Mouse (Mus musculus) erythroblast, embryonic 14.5 days (primary cell): ENCODE measurements around the gene Tlr4. TPM values are rescaled to one million over a fixed set of nuclear protein-coding genes. Genes with fewer than 3 reads are reported as not detected.

ENCODE experiments used
- H3K27me3 ChIP-seq: 2 replicates; pipeline ENCODE4 v1.6.1; 2012; ENCODE audit warnings: inconsistent platforms; ENCODE audit not compliant: control insufficient read depth
- H3K36me3 ChIP-seq: 2 replicates; pipeline ENCODE4 v1.6.1; 2012; ENCODE audit warnings: mild to moderate bottlenecking, inconsistent platforms; ENCODE audit not compliant: control insufficient read depth
- H3K4me1 ChIP-seq: 2 replicates; pipeline ENCODE4 v1.6.1; 2012; ENCODE audit warnings: inconsistent platforms; ENCODE audit not compliant: control insufficient read depth
- H3K4me3 ChIP-seq: replicated peaks from 2 replicates; pipeline ENCODE3; 2012; ENCODE audit warnings: moderate library complexity, mild to moderate bottlenecking, inconsistent platforms
- H3K9me3 ChIP-seq: 2 replicates; pipeline ENCODE4 v1.6.1; 2012; ENCODE audit warnings: low read length, inconsistent platforms, mixed read lengths; ENCODE audit not compliant: control insufficient read depth
- GATA1 ChIP-seq: IDR thresholded peaks from 2 replicates; pipeline ENCODE4 v1.6.1; 2012; ENCODE audit warnings: low read length, inconsistent platforms, mixed read lengths
- TAL1 ChIP-seq: IDR thresholded peaks from 3 replicates; pipeline ENCODE4 v1.6.1; 2012; ENCODE audit warnings: low read length, inconsistent platforms, mixed read lengths
- polyA plus RNA-seq: library from polyadenylated mRNA; stranded (reverse); fragments of >175 nt; gene quantifications from 2 replicates; pipeline ENCODE4 v1.2.3, GENCODE M21; 2012

Tlr4 gene
- polyA plus RNA-seq = 0.02 TPM in 1 of 2 replicates, not detected in the other

- no peaks in the 10 kb centered on the region for H3K27me3 ChIP-seq
- no peaks in the 10 kb centered on the region for H3K4me1 ChIP-seq
- TF ChIP-seq TAL1 (no peak), GATA1 (no peak)
- no peaks in the 10 kb centered on the region for H3K36me3 ChIP-seq
- peak within 1 kb of the TSS; percentile 23 for H3K4me3 ChIP-seq
- no peaks in the 10 kb centered on the region for H3K9me3 ChIP-seq
Measured at GRCm38 (mm10) chr4:66827463-66828162, at the start of gene Tlr4. TSS of gene Tlr4 (plus strand) at chr4:66827584.

GRCm38 (mm10) chr4:66794283-66794682, 33.1 kb upstream of the Tlr4 start:
- Histone ChIP-seq H3K4me1 (no peaks in the 10 kb centered on the region), H3K36me3 (no peaks in the 10 kb centered on the region), H3K9me3 (no peaks in the 10 kb centered on the region), H3K4me3 (no peak overlapping the region), H3K27me3 (no peaks in the 10 kb centered on the region)
- TF ChIP-seq GATA1 (no peak), TAL1 (no peak)

- Histone ChIP-seq H3K36me3 (no peaks in the 10 kb centered on the region), H3K4me3 (no peak overlapping the region), H3K27me3 (no peaks in the 10 kb centered on the region), H3K9me3 (no peaks in the 10 kb centered on the region), H3K4me1 (no peaks in the 10 kb centered on the region)
- no peak for TF ChIP-seq GATA1
- no peak for TF ChIP-seq TAL1
Measured at GRCm38 (mm10) chr4:66796683-66797082, 30.7 kb upstream of the Tlr4 start.

DNA sequence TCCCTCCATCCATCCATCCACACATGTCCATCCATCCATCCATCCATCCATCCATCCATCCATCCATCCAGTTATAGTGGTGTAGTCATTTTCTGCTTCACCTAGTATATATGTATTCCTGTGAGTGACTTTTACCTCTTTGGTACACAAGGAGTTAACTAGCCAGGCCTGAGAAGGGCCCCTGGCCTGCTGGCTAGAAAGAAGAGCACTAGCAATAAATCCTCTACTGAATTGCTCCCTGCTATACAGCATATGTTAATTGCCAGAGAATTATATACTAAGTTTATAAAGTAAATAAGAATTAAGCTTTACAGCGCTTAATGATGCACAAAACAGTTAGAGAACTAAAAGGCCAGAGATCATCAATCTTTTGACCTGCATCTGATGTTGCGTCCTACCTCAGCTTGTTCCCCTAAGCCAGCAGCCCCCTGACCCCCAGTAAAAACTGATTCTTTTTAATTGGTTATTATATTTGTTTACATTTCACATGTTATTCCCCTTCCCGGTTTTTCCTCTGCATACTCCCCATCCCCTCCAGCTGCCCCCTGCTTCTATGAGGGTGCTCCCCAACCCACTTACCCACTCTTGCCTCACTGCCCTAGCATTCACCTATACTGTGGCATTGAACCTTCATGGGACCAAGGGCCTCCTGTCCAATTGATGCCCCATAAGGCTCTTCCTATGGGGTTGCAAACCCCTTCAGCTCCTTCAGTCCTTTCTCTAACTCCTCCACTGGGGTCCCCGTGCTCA, 22.7 kb upstream of the Tlr4 start:
- no peak overlapping the region for H3K4me3 ChIP-seq
- no peak for TF ChIP-seq TAL1
- no peak for TF ChIP-seq GATA1
- H3K27me3 ChIP-seq = no peaks in the 10 kb centered on the region
- no peaks in the 10 kb centered on the region for H3K36me3 ChIP-seq
- H3K4me1 ChIP-seq = no peaks in the 10 kb centered on the region
- H3K9me3 ChIP-seq = no peaks in the 10 kb centered on the region

GRCm38 (mm10) chr4:66805747-66806146, 21.6 kb upstream of the Tlr4 start:
- Histone ChIP-seq H3K36me3 (no peaks in the 10 kb centered on the region), H3K4me1 (no peaks in the 10 kb centered on the region), H3K4me3 (no peak overlapping the region), H3K9me3 (no peaks in the 10 kb centered on the region), H3K27me3 (no peaks in the 10 kb centered on the region)
- TF ChIP-seq TAL1 = no peak
- no peak for TF ChIP-seq GATA1

DNA sequence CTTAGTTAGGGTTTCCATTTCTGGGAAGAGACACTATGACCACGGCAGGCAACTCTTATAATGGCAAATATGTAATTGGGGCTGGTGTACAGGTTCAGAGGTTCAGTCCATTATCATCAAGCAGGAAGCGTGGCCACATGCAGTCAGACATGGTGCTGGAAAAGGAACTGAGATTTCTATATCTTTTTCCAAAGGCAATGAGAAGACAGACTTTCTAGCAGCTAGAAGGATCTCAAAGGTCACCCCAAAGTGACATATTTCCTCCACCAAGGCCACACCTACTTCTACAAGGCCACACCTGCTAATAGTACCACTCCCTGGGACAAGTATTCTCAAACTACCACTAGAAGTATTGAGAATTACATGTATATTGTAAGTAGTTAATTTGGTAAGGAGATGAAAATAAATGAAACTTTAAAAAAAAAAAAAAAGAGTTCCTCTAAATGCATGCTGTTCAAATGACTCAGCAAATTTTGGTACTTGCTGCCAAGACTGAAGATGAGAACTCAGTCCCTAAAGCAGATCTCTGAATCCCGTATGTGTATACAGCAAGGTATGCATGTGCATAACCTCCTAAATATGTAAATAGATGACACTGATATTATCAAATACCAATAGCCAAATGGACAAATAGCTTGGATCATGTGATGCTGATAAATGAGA, 10.9 kb upstream of the Tlr4 start:
- Histone ChIP-seq H3K9me3 (no peaks in the 10 kb centered on the region), H3K36me3 (no peaks in the 10 kb centered on the region), H3K4me1 (no peaks in the 10 kb centered on the region), H3K4me3 (no peak overlapping the region), H3K27me3 (no peaks in the 10 kb centered on the region)
- TF ChIP-seq GATA1 (no peak), TAL1 (no peak)

DNA sequence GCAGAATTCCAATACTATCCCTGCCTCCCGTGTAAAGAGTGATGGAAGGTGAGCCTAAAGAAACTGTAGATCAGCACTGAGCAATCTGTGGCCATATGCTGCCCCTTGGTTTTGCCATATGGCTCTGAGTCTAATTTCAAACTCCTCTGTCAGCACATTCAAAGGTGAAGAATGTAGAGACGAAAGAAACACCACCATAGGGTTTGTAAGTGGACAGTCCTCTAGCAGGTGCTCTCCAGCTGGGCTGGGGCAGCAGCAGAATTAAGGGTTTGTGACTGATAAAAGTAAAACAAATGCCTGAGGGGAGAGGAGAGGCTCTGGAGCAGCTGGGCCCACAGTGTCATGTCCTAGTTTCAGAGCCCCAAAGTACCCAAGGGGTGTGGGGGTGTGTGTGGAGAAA, 6.2 kb upstream of the Tlr4 start:
- TF ChIP-seq TAL1 (no peak), GATA1 (no peak)
- Histone ChIP-seq H3K4me3 (no peak overlapping the region), H3K4me1 (no peaks in the 10 kb centered on the region), H3K36me3 (no peaks in the 10 kb centered on the region), H3K9me3 (no peaks in the 10 kb centered on the region), H3K27me3 (no peaks in the 10 kb centered on the region)

DNA sequence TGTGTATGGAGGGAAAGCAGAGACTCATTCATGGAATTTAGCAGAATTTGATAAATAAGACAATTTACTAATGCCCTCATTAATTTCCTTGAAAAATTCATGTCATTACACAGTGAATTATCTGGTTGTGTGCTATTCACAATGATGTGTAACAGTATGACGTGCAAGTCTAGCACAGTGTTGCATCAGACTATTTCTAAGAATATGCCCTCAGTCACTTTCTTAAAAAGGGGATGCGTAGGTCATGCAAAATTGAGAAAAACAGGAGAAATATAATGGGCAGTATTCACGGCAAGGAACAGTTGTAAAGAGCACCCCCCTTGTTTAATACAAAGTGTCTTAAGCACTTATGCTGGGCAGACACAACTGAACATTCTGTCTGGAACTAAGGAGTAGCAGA, 5.6 kb upstream of the Tlr4 start:
- no peaks in the 10 kb centered on the region for H3K9me3 ChIP-seq
- H3K4me3 ChIP-seq = no peak overlapping the region
- no peaks in the 10 kb centered on the region for H3K4me1 ChIP-seq
- no peaks in the 10 kb centered on the region for H3K27me3 ChIP-seq
- no peak for TF ChIP-seq TAL1
- TF ChIP-seq GATA1 = no peak
- no peaks in the 10 kb centered on the region for H3K36me3 ChIP-seq

DNA sequence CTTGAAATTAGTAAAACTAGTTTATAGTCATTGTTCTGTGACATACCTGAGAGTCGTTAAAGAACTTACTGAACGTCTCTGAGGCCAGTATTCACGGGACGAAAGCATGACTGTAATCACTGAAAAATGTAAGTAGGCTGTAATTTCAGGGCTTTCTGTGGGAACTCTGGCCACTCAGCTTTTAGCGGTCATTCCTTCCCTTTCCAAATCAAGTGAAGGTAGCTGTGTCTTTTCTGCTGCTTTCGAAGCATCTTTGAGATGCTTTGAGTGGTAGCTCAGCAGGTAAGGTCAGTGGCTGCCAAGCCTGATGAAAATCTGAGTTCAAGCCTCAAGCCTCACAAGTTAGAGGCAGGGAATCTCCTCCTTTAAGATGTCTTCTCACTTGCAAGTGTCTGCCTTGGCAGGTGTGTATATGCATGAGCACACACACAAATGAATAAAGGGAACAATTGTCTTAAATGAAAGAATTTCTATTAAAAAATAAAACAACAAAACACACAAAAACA, 832 bp downstream of the Tlr4 start:
- TF ChIP-seq GATA1 (no peak), TAL1 (no peak)
- no peak overlapping the region for H3K4me3 ChIP-seq

More for the DNA sequence above, 832 bp downstream of the Tlr4 start:
- Histone ChIP-seq H3K36me3 (no peaks in the 10 kb centered on the region), H3K27me3 (no peaks in the 10 kb centered on the region), H3K4me1 (no peaks in the 10 kb centered on the region), H3K9me3 (no peaks in the 10 kb centered on the region)
